Mouse (Mus musculus) ES-E14 (cell line): ENCODE data around the gene Rmdn2. TPM values are rescaled to one million over a fixed set of nuclear protein-coding genes. Genes with fewer than 3 reads are reported as not detected.

Experiments used
- DNase-seq: peaks from one replicate; pipeline ENCODE4 v3.0.0-alpha.2; 2013; ENCODE audit warnings: low read depth, low spot score
- H3K27ac ChIP-seq: 2 replicates; pipeline ENCODE4 v1.5.1; 2012; ENCODE audit warnings: low read depth, mild to moderate bottlenecking, low read length, moderate library complexity, mixed read lengths; ENCODE audit not compliant: poor library complexity, insufficient read depth, severe bottlenecking
- H3K36me3 ChIP-seq: 2 replicates; pipeline ENCODE4 v1.6.1; 2012; ENCODE audit warnings: mild to moderate bottlenecking, low read length, moderate library complexity, mixed read lengths; ENCODE audit not compliant: control insufficient read depth, poor library complexity, insufficient read depth, severe bottlenecking
- H3K4me1 ChIP-seq, 2 experiments: fragments of 150-350 bp in 1 of 2; sonication (generic) in 1 of 2; 2 replicates each; pipeline ENCODE4 v1.6.1; 2012; ENCODE audit warnings: low read length in 2 of 2, mild to moderate bottlenecking in 1 of 2, mixed read lengths in 1 of 2; ENCODE audit not compliant: control insufficient read depth in 2 of 2, insufficient read depth in 2 of 2, poor library complexity in 1 of 2
- H3K4me3 ChIP-seq, 2 experiments: fragments of 150-350 bp in 1 of 2; sonication (generic) in 1 of 2; 2 replicates each; pipeline ENCODE4 v1.5.1; 2012; ENCODE audit warnings: low read length in 2 of 2, low read depth in 1 of 2, mild to moderate bottlenecking in 1 of 2, mixed read lengths in 1 of 2; ENCODE audit not compliant: insufficient read depth in 1 of 2, poor library complexity in 1 of 2, severe bottlenecking in 1 of 2
- H3K9ac ChIP-seq: 2 replicates; pipeline ENCODE4 v1.6.1; 2012; ENCODE audit warnings: low read depth, mild to moderate bottlenecking, low read length, mixed read lengths; ENCODE audit not compliant: poor library complexity, insufficient read depth, severe bottlenecking
- H3K9me3 ChIP-seq: fragments of 150-350 bp; sonication (generic); 2 replicates; pipeline ENCODE4 v1.6.1; 2012; ENCODE audit warnings: low read depth, mild to moderate bottlenecking, low read length; ENCODE audit not compliant: control insufficient read depth, insufficient read depth
- CHD2 ChIP-seq: IDR thresholded peaks from 2 replicates; pipeline ENCODE4 v1.6.1; 2014; ENCODE audit warnings: mild to moderate bottlenecking, low read depth, low read length, inconsistent platforms
- HCFC1 ChIP-seq: IDR thresholded peaks from 2 replicates; pipeline ENCODE4 v1.6.1; 2012; ENCODE audit warnings: low read length, inconsistent platforms, borderline replicate concordance; ENCODE audit not compliant: insufficient read depth
- MAFK ChIP-seq: IDR thresholded peaks from 2 replicates; pipeline ENCODE4 v1.6.1; 2014; ENCODE audit warnings: mild to moderate bottlenecking, low read depth, low read length, inconsistent platforms; ENCODE audit not compliant: insufficient read depth
- ZC3H11A ChIP-seq: IDR thresholded peaks from 2 replicates; pipeline ENCODE4 v1.6.1; 2012; ENCODE audit warnings: low read depth, mild to moderate bottlenecking, inconsistent platforms, low read length, borderline replicate concordance
- ZNF384 ChIP-seq: IDR thresholded peaks from 2 replicates; pipeline ENCODE4 v1.6.1; 2012; ENCODE audit warnings: low read depth, low read length, inconsistent platforms
- in situ Hi-C, 2 experiments: fragments of 600-800 bp; cut with MboI; formaldehyde crosslinking; loops; one replicate each; pipeline ENCODE4 v1.15.1; 2025; ENCODE audit warnings: low sequenced_read_pairs in 2 of 2, inconsistent platforms in 1 of 2; ENCODE audit not compliant: unreplicated experiment in 2 of 2
- total RNA-seq: library from RNA; depleted of rRNA; stranded (reverse); fragments of 300-350 nt; gene quantifications from 2 replicates; pipeline ENCODE4 v1.2.3, GENCODE M21; 2012

Rmdn2 gene
- total RNA-seq, 1 experiment = 11.3 TPM

- in situ Hi-C loops = no loop called here
- TF ChIP-seq HCFC1 (no peak), ZNF384 (no peak), MAFK (no peak), CHD2 (no peak), ZC3H11A (no peak)
- DNase-seq = no peak
These were observed 46.8 kb downstream of the Rmdn2 start for GRCm38 (mm10) chr17:79658452-79658851.

GRCm38 (mm10) chr17:79658863-79659262 lies 47.2 kb downstream of the Rmdn2 start:
- DNase-seq = no peak
- no peak overlapping the region for H3K9ac ChIP-seq
- no peak overlapping the region for H3K4me3 ChIP-seq
- no peak overlapping the region for H3K27ac ChIP-seq
- no peaks in the 10 kb centered on the region for H3K9me3 ChIP-seq
- TF ChIP-seq MAFK = no peak
- no peak for TF ChIP-seq CHD2
- in situ Hi-C loops = no loop called here
- H3K36me3 ChIP-seq = no peaks in the 10 kb centered on the region
- peaks cover 0 to 6% of the 10 kb centered on the region in 2 experiments; a peak in 1 of 4 replicates for H3K4me1 ChIP-seq

More at GRCm38 (mm10) chr17:79658452-79658851, 46.8 kb downstream of the Rmdn2 start:
- no peak overlapping the region for H3K9ac ChIP-seq
- H3K9me3 ChIP-seq = no peaks in the 10 kb centered on the region
- no peak overlapping the region for H3K27ac ChIP-seq
- H3K4me1 ChIP-seq = peaks cover 2 to 6% of the 10 kb centered on the region in 2 experiments; a peak in 1 of 4 replicates
- H3K36me3 ChIP-seq = no peaks in the 10 kb centered on the region
- no peak overlapping the region for H3K4me3 ChIP-seq

- Histone ChIP-seq H3K4me3 (no peak overlapping the region), H3K27ac (no peak overlapping the region), H3K9me3 (no peaks in the 10 kb centered on the region), H3K9ac (no peak overlapping the region), H3K36me3 (no peaks in the 10 kb centered on the region), H3K4me1 (peaks cover 0 to 4% of the 10 kb centered on the region in 2 experiments; a peak in 1 of 4 replicates)
- DNase-seq = peak; percentile 66
- in situ Hi-C loops = no loop called here
- no peak for TF ChIP-seq ZNF384
- no peak for TF ChIP-seq ZC3H11A
These were observed 49.7 kb downstream of the Rmdn2 start for GRCm38 (mm10) chr17:79661387-79661786.

GRCm38 (mm10) chr17:79661848-79662247 lies 50.2 kb downstream of the Rmdn2 start:
- no peak overlapping the region for H3K4me3 ChIP-seq

GRCm38 (mm10) chr17:79663393-79664105 lies 51.9 kb downstream of the Rmdn2 start:
- TF ChIP-seq ZC3H11A (peak; percentile 71; the same call in 1 of the 2 replicates), CHD2 (no peak), HCFC1 (no peak), ZNF384 (no peak), MAFK (no peak)
- Histone ChIP-seq H3K4me1 (peaks cover 0 to 4% of the 10 kb centered on the region in 2 experiments; a peak in 1 of 4 replicates), H3K9ac (no peak overlapping the region), H3K9me3 (no peaks in the 10 kb centered on the region), H3K27ac (no peak overlapping the region), H3K36me3 (no peaks in the 10 kb centered on the region), H3K4me3 (no peak overlapping the region)
- DNase-seq = peak; percentile 43
- in situ Hi-C loops = no loop called here

More at GRCm38 (mm10) chr17:79661848-79662247, 50.2 kb downstream of the Rmdn2 start:
- in situ Hi-C loops = no loop called here
- DNase-seq = no peak
- no peaks in the 10 kb centered on the region for H3K36me3 ChIP-seq
- H3K4me1 ChIP-seq = peaks cover 0 to 4% of the 10 kb centered on the region in 2 experiments; a peak in 1 of 4 replicates
- no peak for TF ChIP-seq HCFC1
- no peak for TF ChIP-seq ZNF384
- TF ChIP-seq CHD2 = no peak
- TF ChIP-seq MAFK = no peak
- H3K27ac ChIP-seq = no peak overlapping the region
- H3K9me3 ChIP-seq = no peaks in the 10 kb centered on the region
- no peak overlapping the region for H3K9ac ChIP-seq
